Mouse (Mus musculus) heart, embryonic 16.5 days (tissue): ENCODE measurements around the gene Gm5416. TPM values are rescaled to one million over a fixed set of nuclear protein-coding genes. Genes with fewer than 3 reads are reported as not detected.

Experiments used
- polyA plus RNA-seq: library from polyadenylated mRNA; unstranded; fragments of >200 nt; fragmentation: Nextera tagmentation; extraction: Ambion mirVana; gene quantifications from 2 replicates; pipeline ENCODE4 v1.2.1, GENCODE M21; 2015

The Gm5416 gene
- polyA plus RNA-seq, 1 experiment from 2014 or later = not detected

Other genes with a start within 250 kb of the Gm5416 start
- gene Kpna1, start 231.7 kb upstream of the Gm5416 start, polyA plus RNA-seq = 41.4 and 43.5 TPM in 2 replicates
- 6.5 and 6.9 TPM in 2 replicates for gene Wdr5b, start 169.2 kb upstream of the Gm5416 start, polyA plus RNA-seq
- gene Fam162a, start 138.8 kb upstream of the Gm5416 start, polyA plus RNA-seq = 952 and 987 TPM in 2 replicates
- 82.2 and 98.9 TPM in 2 replicates for gene Ccdc58, start 138.7 kb upstream of the Gm5416 start, polyA plus RNA-seq
- gene Csta1, start 79.2 kb upstream of the Gm5416 start, polyA plus RNA-seq = 0.05 TPM in 1 of 2 replicates, not detected in the other
- gene Stfa2l1, start 53.6 kb upstream of the Gm5416 start, polyA plus RNA-seq = 0.42 and 0.93 TPM in 2 replicates
- 2.0 and 2.6 TPM in 2 replicates for gene Gm5483, start 26.2 kb upstream of the Gm5416 start, polyA plus RNA-seq
- gene 2010005H15Rik, start 11.1 kb downstream of the Gm5416 start, polyA plus RNA-seq = 1.2 TPM in 1 of 2 replicates, not detected in the other
- 3.6 and 4.0 TPM in 2 replicates for gene Stfa1, start 66.5 kb downstream of the Gm5416 start, polyA plus RNA-seq
- not detected in 2 replicates for gene BC117090, start 123.9 kb downstream of the Gm5416 start, polyA plus RNA-seq
- gene BC100530, start 157.3 kb downstream of the Gm5416 start, polyA plus RNA-seq = 3.1 and 3.4 TPM in 2 replicates
- 0.49 and 0.56 TPM in 2 replicates for gene Stfa2, start 198.1 kb downstream of the Gm5416 start, polyA plus RNA-seq
- 0.57 and 1.4 TPM in 2 replicates for gene Stfa3, start 245.0 kb downstream of the Gm5416 start, polyA plus RNA-seq